Mouse (Mus musculus): ENCODE data around the gene Dkk1. TPM values are rescaled to one million over a fixed set of nuclear protein-coding genes. Genes with fewer than 3 reads are reported as not detected.
"Not testable (repeated sequence)": the region's sequence is repeated elsewhere in the genome, so short reads cannot be mapped to it uniquely, and the experiment has no call there.

Dkk1 gene
- polyA plus RNA-seq (2016; fragmentation: Nextera tagmentation; extraction: Ambion mirVana), result 2.9 and 3.6 TPM in 2 replicates

DNA sequence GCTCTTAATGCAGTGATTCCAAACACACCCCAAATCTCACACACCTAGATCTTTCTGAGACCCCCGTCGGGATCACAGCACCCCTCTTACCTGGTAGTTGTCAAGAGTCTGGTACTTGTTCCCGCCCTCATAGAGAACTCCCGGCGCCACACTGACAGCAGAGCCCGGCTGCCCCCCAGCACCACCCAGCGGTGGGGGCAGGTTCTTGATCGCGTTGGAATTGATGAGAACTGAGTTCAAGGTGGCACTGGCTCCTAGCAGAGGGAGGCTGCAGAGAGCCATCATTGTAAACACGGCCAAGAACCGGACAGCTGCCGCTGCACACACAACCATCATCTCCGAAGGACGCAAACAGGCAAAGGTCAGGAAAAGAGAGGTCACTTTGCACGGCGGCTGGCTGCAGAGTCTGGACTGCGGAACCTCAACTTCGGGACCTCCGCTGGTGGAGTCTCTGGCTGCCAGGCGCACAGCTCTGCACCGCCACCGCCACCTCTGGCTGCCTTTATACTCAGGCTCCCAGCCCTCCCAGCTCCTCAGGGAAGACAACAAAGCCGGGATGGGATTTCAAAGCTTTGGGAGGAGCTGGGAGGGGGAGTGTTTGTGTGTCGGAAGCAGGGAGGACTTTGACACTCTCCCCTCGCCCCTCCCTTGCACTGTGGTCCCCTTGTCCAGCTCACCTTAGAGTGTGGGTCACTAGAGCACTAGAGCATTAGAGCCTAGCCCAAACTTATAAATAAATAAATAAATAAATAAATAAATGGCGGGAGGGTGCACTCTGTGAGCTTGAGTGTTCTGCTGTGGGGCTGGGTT is at the start of gene Dkk1:
Dkk1 (minus strand) TSS at position 622 of the 810 bp plus-strand sequence.
- no peak within 1 kb of the TSS for H3K9ac ChIP-seq
- WGBS (ENCODE audit: insufficient replicate concordance), result 2% methylated on average over 26 of the region's 26 CpGs

DNA sequence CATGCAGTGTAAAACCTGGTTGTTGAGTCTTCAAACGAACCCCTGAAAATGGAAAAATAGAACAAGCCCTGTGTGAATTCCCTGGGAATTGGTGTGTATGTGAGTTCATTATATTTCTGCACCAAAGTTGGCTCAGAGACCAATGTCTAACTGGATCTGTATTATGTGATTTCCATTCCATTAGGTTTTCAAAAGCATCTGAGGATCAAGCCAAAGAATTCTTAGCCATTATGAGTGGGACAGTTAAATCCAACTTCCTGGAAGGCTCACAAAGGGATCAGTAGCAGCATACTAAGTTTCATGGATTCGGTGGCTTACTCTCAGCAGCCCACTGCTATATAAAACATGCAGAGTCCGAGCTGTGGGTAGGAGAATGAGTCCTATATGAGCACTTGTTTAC is 36.9 kb upstream of the Dkk1 start:
- 46% methylated on average over 3 of the region's 3 CpGs for WGBS (ENCODE audit: insufficient replicate concordance)
- Histone ChIP-seq H3K4me1 (no peaks in the 10 kb centered on the region), H3K4me2 (no peak overlapping the region), H3K27ac (no peak overlapping the region), H3K9me3 (replicated peaks) (no peaks in the 10 kb centered on the region), H3K27me3 (replicated peaks) (no peaks in the 10 kb centered on the region), H3K36me3 (no peaks in the 10 kb centered on the region), H3K4me3 (no peak overlapping the region), H3K9ac (no peak overlapping the region)
- no peak for ATAC-seq

More for the DNA sequence above, at the start of gene Dkk1:
- Histone ChIP-seq H3K27me3 (replicated peaks) (peaks cover 72% of the 10 kb centered on the region), H3K9me3 (replicated peaks) (no peaks in the 10 kb centered on the region), H3K4me3 (peak within 1 kb of the TSS; percentile 37), H3K27ac (no peak within 1 kb of the TSS), H3K4me2 (peak within 1 kb of the TSS; percentile 53), H3K36me3 (no peaks in the 10 kb centered on the region), H3K4me1 (0 out of 2 replicates have a peak, but pooled peaks cover 4% of the 10 kb centered on the region)
- ATAC-seq, result peak; percentile 27; the same call in 1 of the 2 replicates

GRCm38 (mm10) chr19:30564516-30564915 is 15.1 kb upstream of the Dkk1 start:
- Histone ChIP-seq H3K4me1 (no peaks in the 10 kb centered on the region), H3K9me3 (replicated peaks) (no peaks in the 10 kb centered on the region), H3K27ac (no peak overlapping the region), H3K36me3 (no peaks in the 10 kb centered on the region), H3K27me3 (replicated peaks) (no peaks in the 10 kb centered on the region), H3K4me2 (no peak overlapping the region), H3K4me3 (no peak overlapping the region), H3K9ac (no peak overlapping the region)
- ATAC-seq, result no peak
- 69% methylated on average over 6 of the region's 6 CpGs for WGBS (ENCODE audit: insufficient replicate concordance)

DNA sequence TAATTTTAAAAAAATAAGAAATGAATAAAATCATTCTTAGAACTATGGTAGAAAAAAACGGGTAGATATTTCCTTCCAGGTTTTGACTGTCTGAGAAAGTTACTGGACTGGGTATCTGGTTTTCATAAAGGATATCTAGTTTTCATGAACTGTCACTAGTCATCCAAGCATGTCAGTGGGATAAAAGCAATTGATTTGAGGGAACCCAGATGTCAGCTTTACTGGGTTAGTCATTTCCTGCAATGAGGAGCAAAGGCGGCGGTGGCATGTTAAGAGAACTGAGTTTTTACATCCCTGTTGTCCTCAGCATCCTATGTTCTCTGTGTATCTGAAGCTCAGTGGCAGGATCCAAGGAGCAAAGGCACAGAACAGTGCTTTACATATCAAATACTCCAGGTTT is 14.4 kb upstream of the Dkk1 start:
- H3K36me3 ChIP-seq, result no peaks in the 10 kb centered on the region
- H3K4me3 ChIP-seq, result no peak overlapping the region
- 67% methylated on average over 3 of the region's 3 CpGs for WGBS (ENCODE audit: insufficient replicate concordance)
- no peaks in the 10 kb centered on the region for H3K4me1 ChIP-seq
- ATAC-seq, result no peak
- H3K9me3 ChIP-seq (replicated peaks), result no peaks in the 10 kb centered on the region
- H3K4me2 ChIP-seq, result no peak overlapping the region
- no peak overlapping the region for H3K27ac ChIP-seq
- no peak overlapping the region for H3K9ac ChIP-seq
- H3K27me3 ChIP-seq (replicated peaks), result no peaks in the 10 kb centered on the region

GRCm38 (mm10) chr19:30558024-30558423 is 8.6 kb upstream of the Dkk1 start:
- H3K4me3 ChIP-seq, result no peak overlapping the region
- no peak for ATAC-seq
- H3K36me3 ChIP-seq, result no peaks in the 10 kb centered on the region
- H3K27ac ChIP-seq, result no peak overlapping the region
- 0 out of 2 replicates have a peak, but pooled peaks cover 5% of the 10 kb centered on the region for H3K4me1 ChIP-seq
- H3K27me3 ChIP-seq (replicated peaks), result peaks cover 13% of the 10 kb centered on the region; the same call in 1 of the 2 replicates
- H3K9me3 ChIP-seq (replicated peaks), result no peaks in the 10 kb centered on the region
- H3K9ac ChIP-seq, result no peak overlapping the region
- no peak overlapping the region for H3K4me2 ChIP-seq

DNA sequence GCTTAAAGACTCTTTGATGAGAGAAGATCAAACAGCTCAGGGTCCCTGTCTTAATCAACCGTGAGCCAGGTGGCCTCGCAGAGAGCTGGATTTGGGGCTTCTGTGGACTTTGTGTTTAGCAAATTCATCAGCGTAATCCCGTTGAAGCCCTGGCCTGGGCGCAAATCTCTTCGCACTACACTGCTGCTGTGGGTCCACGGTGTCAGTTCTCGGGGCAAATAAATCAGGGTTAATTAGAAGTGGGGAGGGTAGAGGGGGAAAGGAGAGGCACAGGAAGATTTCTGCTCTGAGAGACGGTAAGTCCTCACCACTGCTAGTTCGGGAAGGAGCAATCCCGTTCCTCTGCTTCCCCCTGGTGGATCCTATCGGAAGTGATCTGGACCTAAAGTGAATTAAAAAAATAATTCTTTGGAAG is 5.0 kb upstream of the Dkk1 start:
- Histone ChIP-seq H3K4me3 (peak overlapping the region; percentile 17; the same call in 1 of the 2 replicates), H3K27me3 (replicated peaks) (peaks cover 45% of the 10 kb centered on the region), H3K9ac (no peak overlapping the region), H3K4me1 (0 out of 2 replicates have a peak, but pooled peaks cover 5% of the 10 kb centered on the region), H3K4me2 (peak overlapping the region; percentile 52), H3K27ac (no peak overlapping the region), H3K36me3 (no peaks in the 10 kb centered on the region), H3K9me3 (replicated peaks) (no peaks in the 10 kb centered on the region)
- WGBS (ENCODE audit: insufficient replicate concordance), result 2% methylated on average over 12 of the region's 12 CpGs
- no peak for ATAC-seq

DNA sequence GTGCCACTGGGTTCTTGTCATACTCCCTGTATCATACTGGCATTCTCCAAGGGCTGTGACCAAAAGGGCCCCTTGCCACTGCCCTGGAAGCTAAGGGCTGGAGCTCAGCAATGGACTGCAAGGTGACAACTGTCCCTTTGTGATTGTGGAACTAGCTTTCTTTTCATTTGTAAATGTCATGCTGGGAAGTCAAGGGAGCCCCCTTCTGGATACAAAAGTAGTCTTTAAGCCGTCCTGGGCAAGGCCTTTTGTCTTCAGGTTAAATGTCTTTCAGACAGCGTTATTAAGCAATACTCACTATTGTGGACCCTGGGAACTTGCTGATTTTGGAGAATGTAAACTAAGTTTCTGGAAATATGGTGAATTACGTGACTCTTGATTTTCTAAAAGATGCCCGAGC is 4.3 kb upstream of the Dkk1 start:
- 0 out of 2 replicates have a peak, but pooled peaks cover 8% of the 10 kb centered on the region for H3K4me1 ChIP-seq
- H3K27me3 ChIP-seq (replicated peaks), result peaks cover 52% of the 10 kb centered on the region
- H3K4me3 ChIP-seq, result no peak overlapping the region
- WGBS (ENCODE audit: insufficient replicate concordance), result 12% methylated on average over 4 of the region's 4 CpGs
- H3K4me2 ChIP-seq, result no peak overlapping the region
- no peak overlapping the region for H3K9ac ChIP-seq
- H3K36me3 ChIP-seq, result no peaks in the 10 kb centered on the region
- H3K9me3 ChIP-seq (replicated peaks), result no peaks in the 10 kb centered on the region
- H3K27ac ChIP-seq, result no peak overlapping the region
- ATAC-seq, result no peak

DNA sequence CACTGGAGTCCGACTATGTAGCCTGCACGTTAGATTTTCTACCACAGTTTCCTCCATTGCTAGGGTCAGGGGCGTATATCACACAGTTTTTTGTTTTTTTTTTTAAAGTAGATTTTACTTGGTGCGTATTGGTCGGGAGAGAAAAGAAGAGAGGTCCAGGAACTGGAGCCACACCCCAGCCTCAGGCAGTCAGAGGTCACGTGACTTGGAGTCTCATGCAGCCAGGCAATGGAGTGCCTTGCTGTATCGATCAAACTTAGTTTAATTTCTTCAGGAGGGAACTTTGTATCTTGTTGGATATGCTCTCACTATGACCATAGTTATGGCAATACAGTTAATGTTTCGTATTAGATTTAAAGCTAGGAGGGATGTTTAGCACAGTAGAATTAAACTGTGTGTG is 2.8 kb upstream of the Dkk1 start:
- H3K9me3 ChIP-seq (replicated peaks), result no peaks in the 10 kb centered on the region
- H3K27me3 ChIP-seq (replicated peaks), result peaks cover 67% of the 10 kb centered on the region
- no peak overlapping the region for H3K4me3 ChIP-seq
- H3K36me3 ChIP-seq, result no peaks in the 10 kb centered on the region
- no peak overlapping the region for H3K27ac ChIP-seq
- H3K4me1 ChIP-seq, result 0 out of 2 replicates have a peak, but pooled peaks cover 8% of the 10 kb centered on the region
- no peak for ATAC-seq
- no peak overlapping the region for H3K4me2 ChIP-seq
- H3K9ac ChIP-seq, result no peak overlapping the region
- 35% methylated on average over 8 of the region's 8 CpGs for WGBS (ENCODE audit: insufficient replicate concordance)

GRCm38 (mm10) chr19:30549854-30550647 is 586 bp upstream of the Dkk1 start:
- ATAC-seq, result no peak
- no peak overlapping the region for H3K9ac ChIP-seq
- peaks cover 75% of the 10 kb centered on the region for H3K27me3 ChIP-seq (replicated peaks)
- H3K36me3 ChIP-seq, result no peaks in the 10 kb centered on the region
- H3K4me1 ChIP-seq, result 0 out of 2 replicates have a peak, but pooled peaks cover 8% of the 10 kb centered on the region
- WGBS (ENCODE audit: insufficient replicate concordance), result 4% methylated on average over 17 of the region's 17 CpGs
- H3K4me2 ChIP-seq, result peak overlapping the region; percentile 53
- no peak overlapping the region for H3K27ac ChIP-seq
- H3K9me3 ChIP-seq (replicated peaks), result no peaks in the 10 kb centered on the region
- peak overlapping the region; percentile 37; the same call in 1 of the 2 replicates for H3K4me3 ChIP-seq

- Histone ChIP-seq H3K27me3 (replicated peaks) (peaks cover 66% of the 10 kb centered on the region), H3K36me3 (no peaks in the 10 kb centered on the region), H3K4me3 (peak overlapping the region; percentile 37), H3K27ac (no peak overlapping the region), H3K9me3 (replicated peaks) (no peaks in the 10 kb centered on the region), H3K9ac (no peak overlapping the region), H3K4me2 (peak overlapping the region; percentile 53), H3K4me1 (0 out of 2 replicates have a peak, but pooled peaks cover 3% of the 10 kb centered on the region)
- WGBS (ENCODE audit: insufficient replicate concordance), result 2% methylated on average over 23 of the region's 23 CpGs
- ATAC-seq, result no peak
Measured at GRCm38 (mm10) chr19:30548411-30549043, 938 bp downstream of the Dkk1 start.

- H3K9ac ChIP-seq; ATAC-seq; H3K4me1 ChIP-seq; H3K27ac ChIP-seq; H3K36me3 ChIP-seq; H3K9me3 ChIP-seq (replicated peaks): not testable (repeated sequence)
- H3K4me3 ChIP-seq, result peak overlapping the region; percentile 35
- peak overlapping the region; percentile 59 for H3K4me2 ChIP-seq
- 2% methylated on average over 44 of the region's 44 CpGs for WGBS (ENCODE audit: insufficient replicate concordance)
- peaks cover 39% of the 10 kb centered on the region for H3K27me3 ChIP-seq (replicated peaks)
Measured at GRCm38 (mm10) chr19:30539365-30539941, 10.0 kb downstream of the Dkk1 start.

Measured in liver, embryonic 12.5 days (tissue).